Mouse (Mus musculus): ENCODE results near the gene Nags. TPM values are rescaled to one million over a fixed set of nuclear protein-coding genes. Genes with fewer than 3 reads are reported as not detected.

Gene Nags
- polyA plus RNA-seq, 1 experiment from 2014 or later = not detected

- peaks cover 35% of the 10 kb centered on the region for H3K36me3 ChIP-seq
- H3K4me2 ChIP-seq (replicated peaks) = peak overlapping the region; percentile 91
- no peaks in the 10 kb centered on the region for H3K27me3 ChIP-seq
- no peaks in the 10 kb centered on the region for H3K9me3 ChIP-seq
- no peak for ATAC-seq (ENCODE audit: low FRiP score, low read depth)
- 30% methylated on average over 4 of the region's 4 CpGs for WGBS
- H3K4me3 ChIP-seq = peak overlapping the region; percentile 70
- peak overlapping the region; percentile 33; the same call in 1 of the 2 replicates for H3K27ac ChIP-seq
- H3K4me1 ChIP-seq = peaks cover 19% of the 10 kb centered on the region
- peak overlapping the region; percentile 57 for H3K9ac ChIP-seq
These were observed 45.5 kb downstream of the Nags start for GRCm38 (mm10) chr11:102190848-102191247.

- Histone ChIP-seq H3K4me2 (replicated peaks) (no peak overlapping the region), H3K4me3 (no peak overlapping the region), H3K4me1 (peaks cover 19% of the 10 kb centered on the region), H3K27ac (no peak overlapping the region), H3K36me3 (peaks cover 65% of the 10 kb centered on the region), H3K27me3 (no peaks in the 10 kb centered on the region), H3K9ac (no peak overlapping the region), H3K9me3 (no peaks in the 10 kb centered on the region)
- ATAC-seq (ENCODE audit: low FRiP score, low read depth) = no peak
- WGBS = 81% methylated on average over 9 of the region's 9 CpGs
These were observed 48.5 kb downstream of the Nags start for GRCm38 (mm10) chr11:102193657-102194440.

GRCm38 (mm10) chr11:102196018-102196797 is 50.9 kb downstream of the Nags start:
- Histone ChIP-seq H3K9me3 (no peaks in the 10 kb centered on the region), H3K27me3 (no peaks in the 10 kb centered on the region), H3K4me3 (no peak overlapping the region), H3K4me2 (replicated peaks) (no peak overlapping the region), H3K9ac (no peak overlapping the region), H3K36me3 (peaks cover 88% of the 10 kb centered on the region), H3K4me1 (peaks cover 3% of the 10 kb centered on the region), H3K27ac (no peak overlapping the region)
- WGBS = 87% methylated on average over 21 of the region's 21 CpGs
- no peak for ATAC-seq (ENCODE audit: low FRiP score, low read depth)

GRCm38 (mm10) chr11:102198245-102198644 is 52.9 kb downstream of the Nags start:
- Histone ChIP-seq H3K4me1 (no peaks in the 10 kb centered on the region), H3K4me2 (replicated peaks) (no peak overlapping the region), H3K27me3 (no peaks in the 10 kb centered on the region), H3K36me3 (peaks cover 96% of the 10 kb centered on the region), H3K27ac (no peak overlapping the region), H3K4me3 (no peak overlapping the region), H3K9me3 (no peaks in the 10 kb centered on the region), H3K9ac (no peak overlapping the region)
- 67% methylated on average over 5 of the region's 6 CpGs for WGBS
- no peak for ATAC-seq (ENCODE audit: low FRiP score, low read depth)

Other genes with a start within 250 kb of the Nags start
- 0.38 TPM in 2 replicates for gene Sost, start 178.5 kb upstream of the Nags start, polyA plus RNA-seq (2015; fragmentation: Nextera tagmentation; extraction: Ambion mirVana)
- not detected in 2 replicates for gene Cfap97d1, start 161.2 kb upstream of the Nags start, polyA plus RNA-seq (2015; fragmentation: Nextera tagmentation; extraction: Ambion mirVana)
- gene Dusp3, start 158.5 kb upstream of the Nags start, polyA plus RNA-seq (2015; fragmentation: Nextera tagmentation; extraction: Ambion mirVana) = 18.6 and 19.4 TPM in 2 replicates
- 10.0 and 10.2 TPM in 2 replicates for gene Mpp3, start 117.1 kb upstream of the Nags start, polyA plus RNA-seq (2015; fragmentation: Nextera tagmentation; extraction: Ambion mirVana)
- 0.49 and 0.78 TPM in 2 replicates for gene Cd300lg, start 104.0 kb upstream of the Nags start, polyA plus RNA-seq (2015; fragmentation: Nextera tagmentation; extraction: Ambion mirVana)
- 13.4 and 13.5 TPM in 2 replicates for gene Mpp2, start 57.0 kb upstream of the Nags start, polyA plus RNA-seq (2015; fragmentation: Nextera tagmentation; extraction: Ambion mirVana)
- not detected in 2 replicates for gene Ppy, start 44.2 kb upstream of the Nags start, polyA plus RNA-seq (2015; fragmentation: Nextera tagmentation; extraction: Ambion mirVana)
- not detected in 2 replicates for gene Pyy, start 37.7 kb upstream of the Nags start, polyA plus RNA-seq (2015; fragmentation: Nextera tagmentation; extraction: Ambion mirVana)
- 44.7 and 46.1 TPM in 2 replicates for gene Tmem101, start 10.9 kb downstream of the Nags start, polyA plus RNA-seq (2015; fragmentation: Nextera tagmentation; extraction: Ambion mirVana)
- 134 and 145 TPM in 2 replicates for gene Lsm12, start 39.8 kb downstream of the Nags start, polyA plus RNA-seq (2015; fragmentation: Nextera tagmentation; extraction: Ambion mirVana)
- 35.6 and 36.1 TPM in 2 replicates for gene G6pc3, start 44.1 kb downstream of the Nags start, polyA plus RNA-seq (2015; fragmentation: Nextera tagmentation; extraction: Ambion mirVana)
- gene Hdac5, start 84.7 kb downstream of the Nags start, polyA plus RNA-seq (2015; fragmentation: Nextera tagmentation; extraction: Ambion mirVana) = 61.9 and 68.6 TPM in 2 replicates
- gene BC030867, start 103.4 kb downstream of the Nags start, polyA plus RNA-seq (2015; fragmentation: Nextera tagmentation; extraction: Ambion mirVana) = 15.8 and 16.1 TPM in 2 replicates
- gene Asb16, start 123.2 kb downstream of the Nags start, polyA plus RNA-seq (2015; fragmentation: Nextera tagmentation; extraction: Ambion mirVana) = 0.22 TPM in 2 replicates
- gene Tmub2, start 139.4 kb downstream of the Nags start, polyA plus RNA-seq (2015; fragmentation: Nextera tagmentation; extraction: Ambion mirVana) = 52.8 and 57.3 TPM in 2 replicates
- 20.7 and 21.4 TPM in 2 replicates for gene Atxn7l3, start 151.1 kb downstream of the Nags start, polyA plus RNA-seq (2015; fragmentation: Nextera tagmentation; extraction: Ambion mirVana)
- 83.9 and 85.9 TPM in 2 replicates for gene Ubtf, start 174.2 kb downstream of the Nags start, polyA plus RNA-seq (2015; fragmentation: Nextera tagmentation; extraction: Ambion mirVana)
- 7.2 and 11.7 TPM in 2 replicates for gene Slc4a1, start 220.7 kb downstream of the Nags start, polyA plus RNA-seq (2015; fragmentation: Nextera tagmentation; extraction: Ambion mirVana)
- gene Rundc3a, start 247.9 kb downstream of the Nags start, polyA plus RNA-seq (2015; fragmentation: Nextera tagmentation; extraction: Ambion mirVana) = 1.3 and 1.4 TPM in 2 replicates

Data from limb, embryonic 13.5 days (tissue).